Mouse (Mus musculus) midbrain, embryonic 14.5 days (tissue): ENCODE measurements around the gene Fkbp7. TPM values are rescaled to one million over a fixed set of nuclear protein-coding genes. Genes with fewer than 3 reads are reported as not detected.
"Not testable (repeated sequence)": the region's sequence is repeated elsewhere in the genome, so short reads cannot be mapped to it uniquely, and the experiment has no call there.

Experiments
- ATAC-seq: fragments of 200-750 bp; cut with Nextera tagmentation; 2 replicates; pipeline ENCODE4 v1.8.0; 2017; ENCODE audit warnings: moderate number of reproducible peaks, moderate library complexity; ENCODE audit not compliant: low FRiP score, low TSS enrichment
- DNase-seq: peaks from one replicate; pipeline ENCODE4 v3.0.0-alpha.2; 2015
- H3K27ac ChIP-seq: fragments of 300-500 bp; sonication (generic); replicated peaks from 2 replicates; pipeline ENCODE4 v1.5.1; 2014; ENCODE audit warnings: mild to moderate bottlenecking, low read depth, low read length, moderate library complexity
- H3K27me3 ChIP-seq: fragments of 300-500 bp; sonication (generic); 2 replicates; pipeline ENCODE4 v1.6.1; 2014; ENCODE audit warnings: low read length, control low read depth, mixed read lengths; ENCODE audit not compliant: control insufficient read depth, insufficient read depth
- H3K36me3 ChIP-seq: fragments of 300-500 bp; sonication (generic); 2 replicates; pipeline ENCODE4 v1.6.1; 2014; ENCODE audit warnings: low read length, control low read depth; ENCODE audit not compliant: control insufficient read depth, insufficient read depth
- H3K4me1 ChIP-seq: fragments of 300-500 bp; sonication (generic); 2 replicates; pipeline ENCODE4 v1.6.1; 2014; ENCODE audit warnings: mild to moderate bottlenecking, antibody characterized with exemption, low read length, control low read depth; ENCODE audit not compliant: control insufficient read depth, insufficient read depth
- H3K4me2 ChIP-seq: fragments of 300-500 bp; sonication (generic); 2 replicates; pipeline ENCODE4 v1.6.1; 2014; ENCODE audit warnings: mild to moderate bottlenecking, low read length, moderate library complexity
- H3K4me3 ChIP-seq: fragments of 300-500 bp; sonication (generic); replicated peaks from 2 replicates; pipeline ENCODE4 v1.5.1; 2014; ENCODE audit warnings: low read depth, low read length
- H3K9ac ChIP-seq: fragments of 300-500 bp; sonication (generic); replicated peaks from 2 replicates; pipeline ENCODE4 v1.6.1; 2014; ENCODE audit warnings: mild to moderate bottlenecking, low read length, moderate library complexity
- H3K9me3 ChIP-seq: fragments of 300-500 bp; sonication (generic); 2 replicates; pipeline ENCODE4 v1.6.1; 2016; ENCODE audit warnings: low read length, control low read depth, mixed read lengths; ENCODE audit not compliant: control insufficient read depth
- WGBS: fragments of 180-500 bp; shearing (Covaris S2); extraction: QIAGEN DNeasy Blood & Tissue Kit; methylation state at CpG from one replicate; pipeline ENCODE4 v1.1.7; 2014; 5-methylcytosine and 5-hydroxymethylcytosine counted together
- polyA plus RNA-seq: library from polyadenylated mRNA; unstranded; fragments of >200 nt; fragmentation: Nextera tagmentation; extraction: Ambion mirVana; gene quantifications from 2 replicates; pipeline ENCODE4 v1.2.1, GENCODE M21; 2014

Gene Fkbp7
- polyA plus RNA-seq, 1 experiment from 2014 or later, result 11.6 TPM

GRCm38 (mm10) chr2:76631600-76631999 lies 41.3 kb downstream of the Fkbp7 start:
- H3K9me3 ChIP-seq, result no peaks in the 10 kb centered on the region; the same call in 1 of the 2 replicates
- no peak overlapping the region for H3K9ac ChIP-seq
- WGBS, result 54% methylated on average over 4 of the region's 4 CpGs
- H3K4me3 ChIP-seq, result no peak overlapping the region
- H3K4me1 ChIP-seq, result no peaks in the 10 kb centered on the region
- H3K36me3 ChIP-seq, result peaks cover 87% of the 10 kb centered on the region
- no peak for DNase-seq
- H3K4me2 ChIP-seq, result no peak overlapping the region
- no peak overlapping the region for H3K27ac ChIP-seq
- ATAC-seq, result no peak
- H3K27me3 ChIP-seq, result no peaks in the 10 kb centered on the region

- peaks cover 79% of the 10 kb centered on the region for H3K36me3 ChIP-seq
- H3K4me3 ChIP-seq, result no peak overlapping the region
- no peaks in the 10 kb centered on the region; the same call in 1 of the 2 replicates for H3K9me3 ChIP-seq
- no peak overlapping the region for H3K27ac ChIP-seq
- no peaks in the 10 kb centered on the region for H3K27me3 ChIP-seq
- ATAC-seq (no peak), DNase-seq (no peak)
- no peak overlapping the region for H3K4me2 ChIP-seq
- WGBS, result 96% methylated on average over 12 of the region's 12 CpGs
- no peaks in the 10 kb centered on the region for H3K4me1 ChIP-seq
- H3K9ac ChIP-seq, result no peak overlapping the region
These were observed 42.6 kb downstream of the Fkbp7 start for GRCm38 (mm10) chr2:76630293-76630692.

- H3K9ac ChIP-seq, ATAC-seq, H3K4me3 ChIP-seq, H3K9me3 ChIP-seq, H3K27ac ChIP-seq, DNase-seq, H3K27me3 ChIP-seq, H3K4me2 ChIP-seq, H3K4me1 ChIP-seq: not testable (repeated sequence)
- 90% methylated on average over 2 of the region's 2 CpGs for WGBS
- peaks cover 30% of the 10 kb centered on the region for H3K36me3 ChIP-seq
These were observed 50.6 kb downstream of the Fkbp7 start for GRCm38 (mm10) chr2:76622316-76622715.

- ATAC-seq, result no peak
- Histone ChIP-seq H3K9ac (no peak overlapping the region), H3K4me3 (no peak overlapping the region), H3K36me3 (peaks cover 24% of the 10 kb centered on the region), H3K27ac (no peak overlapping the region), H3K4me2 (no peak overlapping the region), H3K27me3 (no peaks in the 10 kb centered on the region), H3K4me1 (no peaks in the 10 kb centered on the region), H3K9me3 (no peaks in the 10 kb centered on the region; the same call in 1 of the 2 replicates)
- 91% methylated on average over 1 of the region's 1 CpGs for WGBS
- no peak for DNase-seq
These were observed 51.2 kb downstream of the Fkbp7 start for GRCm38 (mm10) chr2:76621724-76622123.

GRCm38 (mm10) chr2:76620188-76620587 lies 52.7 kb downstream of the Fkbp7 start:
- WGBS, result 92% methylated on average over 5 of the region's 5 CpGs
- Histone ChIP-seq H3K27ac (no peak overlapping the region), H3K27me3 (no peaks in the 10 kb centered on the region), H3K4me3 (no peak overlapping the region), H3K9me3 (no peaks in the 10 kb centered on the region), H3K4me1 (no peaks in the 10 kb centered on the region), H3K4me2 (no peak overlapping the region), H3K36me3 (peaks cover 18% of the 10 kb centered on the region; the same call in 1 of the 2 replicates), H3K9ac (no peak overlapping the region)
- ATAC-seq (no peak), DNase-seq (no peak)

GRCm38 (mm10) chr2:76618078-76618477 lies 54.8 kb downstream of the Fkbp7 start:
- H3K27me3 ChIP-seq, result no peaks in the 10 kb centered on the region
- no peak overlapping the region for H3K4me2 ChIP-seq
- no peak overlapping the region for H3K4me3 ChIP-seq
- WGBS, result 33% methylated on average over 1 of the region's 1 CpGs
- H3K36me3 ChIP-seq, result peaks cover 4% of the 10 kb centered on the region; the same call in 1 of the 2 replicates
- no peak overlapping the region for H3K9ac ChIP-seq
- no peaks in the 10 kb centered on the region for H3K9me3 ChIP-seq
- H3K4me1 ChIP-seq, result no peaks in the 10 kb centered on the region
- peak; percentile 88 for DNase-seq
- H3K27ac ChIP-seq, result no peak overlapping the region
- ATAC-seq, result no peak; the same call in 1 of the 2 replicates

Other genes starting within 250 kb of the Fkbp7 start
- 117 and 119 TPM in 2 replicates for gene Prkra, start 25.1 kb downstream of the Fkbp7 start, polyA plus RNA-seq
- 0.54 and 0.92 TPM in 2 replicates for gene Pjvk, start 24.6 kb downstream of the Fkbp7 start, polyA plus RNA-seq
- 11.8 and 13.9 TPM in 2 replicates for gene Plekha3, start 2.2 kb upstream of the Fkbp7 start, polyA plus RNA-seq